Mouse (Mus musculus) thymus, postnatal 0 days (tissue): Measurements from ENCODE around the gene Abcg5. TPM values are rescaled to one million over a fixed set of nuclear protein-coding genes. Genes with fewer than 3 reads are reported as not detected.

ENCODE experiments used
- DNase-seq: peaks from one replicate; pipeline ENCODE4 v3.0.0-alpha.2; 2015; ENCODE audit warnings: low spot score
- polyA plus RNA-seq: library from polyadenylated mRNA; unstranded; fragments of >200 nt; fragmentation: Nextera tagmentation; extraction: Ambion mirVana; gene quantifications from 2 replicates; pipeline ENCODE4 v1.2.1, GENCODE M21; 2015

Abcg5 gene
- polyA plus RNA-seq, 1 experiment from 2014 or later: 0.20 TPM

DNA sequence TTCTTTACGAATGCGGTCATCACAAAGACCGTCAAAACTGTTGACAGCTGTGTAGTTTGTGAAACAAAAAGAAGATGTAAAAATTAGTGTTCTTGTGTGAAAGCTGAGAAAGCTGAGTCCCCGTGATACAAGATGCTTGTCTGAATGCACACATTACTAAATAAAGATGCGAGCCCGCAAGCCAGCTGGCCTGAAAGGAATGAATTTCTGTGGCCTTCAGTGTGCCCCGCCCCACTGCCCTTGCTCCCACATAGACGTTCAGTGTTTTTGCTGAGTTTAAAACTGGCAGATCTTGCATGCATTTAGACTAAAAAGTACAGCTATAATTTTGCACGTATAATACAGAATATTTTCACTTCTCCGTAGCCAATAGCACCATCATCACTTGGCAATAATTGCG lies 67.0 kb downstream of the Abcg5 start:
- no peak for DNase-seq

DNA sequence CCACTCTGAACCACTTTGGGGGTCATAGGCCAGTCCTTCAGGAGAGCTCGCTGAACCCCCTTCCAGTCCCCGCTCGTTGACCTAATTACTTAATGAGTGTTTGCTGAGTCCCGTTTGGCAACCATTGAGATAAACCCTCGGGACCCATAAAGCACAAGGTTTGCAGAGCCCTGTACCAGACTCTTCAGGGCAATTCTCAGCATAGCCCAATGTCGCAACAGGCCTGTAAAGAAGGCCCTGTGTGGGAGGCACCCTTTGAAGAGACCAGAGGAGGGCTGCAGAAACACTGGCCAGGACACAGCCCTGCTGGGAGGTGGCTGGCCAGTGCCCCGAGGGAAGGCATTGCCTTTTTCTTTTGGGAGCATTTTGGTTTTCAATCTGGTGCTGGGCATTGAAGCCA lies 70.8 kb downstream of the Abcg5 start:
- no peak for DNase-seq

DNA sequence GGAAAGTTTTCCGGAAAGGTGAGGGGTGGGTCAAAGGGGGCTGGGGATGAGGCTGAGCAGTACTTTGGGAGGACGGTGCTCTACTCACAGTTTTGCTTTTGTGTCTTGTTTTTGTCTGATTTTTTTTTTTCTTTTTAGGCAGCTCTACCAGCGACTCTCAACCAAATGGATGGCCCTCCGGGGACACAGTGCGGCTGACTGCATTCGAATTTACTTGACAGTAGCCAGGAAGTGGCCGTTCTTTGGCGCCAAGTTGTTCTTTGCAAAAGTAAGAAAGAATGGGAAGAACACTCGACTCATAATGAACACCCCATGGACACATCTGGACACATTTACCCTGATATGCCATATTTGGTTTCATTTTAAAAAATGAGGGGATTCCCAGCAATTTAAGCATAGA lies 71.3 kb downstream of the Abcg5 start:
- no peak for DNase-seq

DNA sequence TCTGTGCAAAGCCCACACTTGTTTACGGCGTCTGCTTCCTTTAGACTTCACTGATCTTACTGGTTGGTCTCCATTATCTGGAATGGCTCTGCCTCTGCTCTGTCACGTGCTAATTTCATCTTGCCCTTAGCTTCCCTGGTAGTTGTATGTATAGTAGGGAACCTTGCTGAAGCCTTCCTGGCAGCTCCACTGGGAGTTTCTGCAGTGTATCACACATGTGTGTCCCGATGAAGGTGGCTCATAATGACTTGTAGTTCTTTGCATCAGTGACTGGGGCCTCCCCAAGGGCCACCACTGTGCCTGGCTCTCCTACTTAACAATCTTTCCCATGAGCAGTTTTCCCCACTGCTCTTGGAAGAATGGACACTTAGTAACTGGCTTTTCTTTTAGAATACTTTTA lies 74.2 kb downstream of the Abcg5 start:
- no peak for DNase-seq

Other genes with a start within 250 kb of the Abcg5 start
- gene Thada, start 216.8 kb downstream of the Abcg5 start, polyA plus RNA-seq: 9.0 and 12.3 TPM in 2 replicates
- gene Plekhh2, start 171.1 kb downstream of the Abcg5 start, polyA plus RNA-seq: 0.33 TPM in 2 replicates
- 9.3 and 9.9 TPM in 2 replicates for gene Dync2li1, start 56.5 kb downstream of the Abcg5 start, polyA plus RNA-seq
- 0.05 and 0.07 TPM in 2 replicates for gene Abcg8, start 6.7 kb downstream of the Abcg5 start, polyA plus RNA-seq
- gene Lrpprc, start 107.8 kb upstream of the Abcg5 start, polyA plus RNA-seq: 24.1 and 26.4 TPM in 2 replicates